ENCODE assay signal across 8 mouse cellular contexts in the genomic region with DNA sequence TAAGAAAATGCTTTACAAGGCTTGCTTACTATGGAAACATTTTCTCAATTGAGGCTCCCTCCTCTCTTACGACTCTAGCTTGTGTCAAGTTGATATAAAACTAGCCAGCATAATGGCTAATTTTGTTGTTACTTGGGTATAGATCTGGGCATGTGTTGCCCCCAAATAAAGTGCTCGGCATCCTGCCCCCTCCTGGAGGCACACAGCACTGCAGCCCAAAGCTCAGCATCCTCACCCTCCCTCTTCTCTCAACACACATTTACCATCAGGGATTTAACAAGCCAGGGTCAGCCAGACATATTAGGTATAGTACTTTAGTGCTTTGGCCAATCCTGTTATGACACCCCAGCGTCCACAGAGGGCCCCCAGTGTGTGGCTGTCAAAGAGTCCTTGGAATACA. TPM values are rescaled to one million over a fixed set of nuclear protein-coding genes. Genes with fewer than 3 reads are reported as not detected.
DNase-seq lines count a peak whose midpoint lies in the region; ATAC-seq and TF ChIP-seq lines count a peak whose summit lies in the region.

No protein-coding gene starts in this region.

- peaks cover 4% of the 10 kb centered on the region; the same call in 1 of the 2 replicates for H3K36me3 ChIP-seq in kidney, postnatal 0 days (ENCODE audit: insufficient read depth, low read length)
- peaks cover 22% of the 10 kb centered on the region for H3K36me3 ChIP-seq in C2C12 (ENCODE audit: control insufficient read depth, insufficient read depth)
- peaks cover 9% of the 10 kb centered on the region; the same call in 1 of the 2 replicates for H3K36me3 ChIP-seq in liver, postnatal 0 days (replicated peaks; ENCODE audit: insufficient read depth, low read length)

- no peak overlapping the region for H3K4me2 ChIP-seq in kidney, postnatal 0 days (ENCODE audit: low read length)
- no peak overlapping the region for H3K4me2 ChIP-seq in liver, postnatal 0 days (ENCODE audit: low read depth, low read length)

- H3K9me3 ChIP-seq in kidney, postnatal 0 days (replicated peaks; ENCODE audit: low read length), result no peaks in the 10 kb centered on the region
- H3K9me3 ChIP-seq in liver, postnatal 0 days (ENCODE audit: low read length), result no peaks in the 10 kb centered on the region

- H3K9ac ChIP-seq in kidney, postnatal 0 days (ENCODE audit: low read depth, low read length), result no peak overlapping the region
- H3K9ac ChIP-seq in liver, postnatal 0 days (replicated peaks), result no peak overlapping the region

- no peak for ATAC-seq in CD4-positive, CD25-positive, alpha-beta regulatory T cell, adult 4 months
- no peak for ATAC-seq in kidney, postnatal 0 days (replicated peaks; ENCODE audit: low FRiP score, low read depth)
- ATAC-seq in liver, postnatal 0 days, result no peak

- TF ChIP-seq EP300 in liver, postnatal 0 days (IDR thresholded peaks at IDR 0.05; ENCODE audit: low read depth), result no peak

- no peaks in the 10 kb centered on the region for H3K79me3 ChIP-seq in C2C12 (ENCODE audit: low read depth)

- H3K79me2 ChIP-seq in C2C12 (ENCODE audit: control insufficient read depth, insufficient read depth), result no peaks in the 10 kb centered on the region

- 44% methylated on average over 3 of the region's 3 CpGs for WGBS in kidney, postnatal 0 days
- 39% methylated on average over 3 of the region's 3 CpGs for WGBS in liver, postnatal 0 days (ENCODE audit: insufficient replicate concordance)

- H3K27ac ChIP-seq in kidney, postnatal 0 days, result no peak overlapping the region
- H3K27ac ChIP-seq in liver, postnatal 0 days (ENCODE audit: low read depth), result no peak overlapping the region

- peak; percentile 60 for TF ChIP-seq CTCF in kidney, postnatal 0 days (IDR thresholded peaks at IDR 0.05; ENCODE audit: low read depth)
- peak; percentile 12 for TF ChIP-seq CTCF in C2C12 (IDR thresholded peaks at IDR 0.05; ENCODE audit: control insufficient read depth, insufficient read depth, insufficient read length)
- TF ChIP-seq CTCF in liver, postnatal 0 days (IDR thresholded peaks at IDR 0.05; ENCODE audit: low read depth), result peak; percentile 57

- H3K4me1 ChIP-seq in kidney, postnatal 0 days (replicated peaks; ENCODE audit: insufficient read depth, low read length), result no peaks in the 10 kb centered on the region
- no peaks in the 10 kb centered on the region for H3K4me1 ChIP-seq in liver, postnatal 0 days (ENCODE audit: insufficient read depth)

- no peak overlapping the region for H3K4me3 ChIP-seq in kidney, postnatal 0 days (replicated peaks; ENCODE audit: low read depth, low read length)
- H3K4me3 ChIP-seq in C2C12 (ENCODE audit: insufficient read depth, poor library complexity, severe bottlenecking), result no peak overlapping the region
- no peak overlapping the region for H3K4me3 ChIP-seq in liver, postnatal 0 days (ENCODE audit: low read depth, low read length)

- H3K27me3 ChIP-seq in kidney, postnatal 0 days (ENCODE audit: insufficient read depth, low read length), result no peaks in the 10 kb centered on the region
- H3K27me3 ChIP-seq in C2C12 (ENCODE audit: control insufficient read depth, insufficient read depth, insufficient read length), result no peaks in the 10 kb centered on the region
- H3K27me3 ChIP-seq in liver, postnatal 0 days (ENCODE audit: insufficient read depth, low read length), result peaks cover 19% of the 10 kb centered on the region

- H3ac ChIP-seq in C2C12 (ENCODE audit: control insufficient read depth, insufficient read length, low read depth), result no peak overlapping the region

- peak; percentile 51 for DNase-seq in CD4-positive, CD25-positive, alpha-beta regulatory T cell, adult 2 months (ENCODE audit: low read depth, low spot score)
- DNase-seq in kidney, postnatal 0 days (ENCODE audit: low spot score), result no peak
- DNase-seq in kidney, adult 8-10 months, result no peak
- DNase-seq in liver, postnatal 0 days, result no peak
- no peak for DNase-seq in adrenal gland, adult 2 months
- DNase-seq in heart, adult 11 months, result no peak

TF ChIP-seq in C2C12, 6 proteins besides CTCF, POLR2A, EP300 and RAD21:
- TF ChIP-seq USF1 (IDR thresholded peaks at IDR 0.05; ENCODE audit: low read depth), result no peak
- no peak for TF ChIP-seq MYOG (IDR thresholded peaks at IDR 0.05; ENCODE audit: control insufficient read depth, extremely low read depth, insufficient read length)
- TF ChIP-seq MYOD1 (IDR thresholded peaks at IDR 0.05; ENCODE audit: control insufficient read depth, insufficient read length, low read depth), result no peak
- no peak for TF ChIP-seq MAX (IDR thresholded peaks at IDR 0.05)
- no peak for TF ChIP-seq FOSL1 (IDR thresholded peaks at IDR 0.05; ENCODE audit: insufficient read depth, low read length, poor library complexity, severe bottlenecking)
- no peak for TF ChIP-seq CEBPB (IDR thresholded peaks at IDR 0.05; ENCODE audit: low read depth)

RNA-seq across cellular contexts. Expression of a gene that starts 17.2 kb away (rescaled TPM):
- not detected for polyA plus RNA-seq in CD4-positive, CD25-positive, alpha-beta regulatory T cell, adult 4 months (2017; shearing (Covaris generic))
- polyA plus RNA-seq in kidney, postnatal 0 days (2015; fragmentation: Nextera tagmentation; extraction: Ambion mirVana), result 2.8 and 3.0 TPM in 2 replicates
- not detected for polyA plus RNA-seq in C2C12 (2012; fragmentation: generic; extraction: Trizol)
- 0.34 and 0.44 TPM in 2 replicates for polyA plus RNA-seq in liver, postnatal 0 days (2015; fragmentation: Nextera tagmentation; extraction: Ambion mirVana)
- under 1 TPM; 0.21 to 0.23 TPM for total RNA-seq in adrenal gland, adult 2 months (2021)
- 0.47 and 0.76 TPM in 2 replicates for polyA plus RNA-seq in adrenal gland, adult 2 months (2012; rRNA removed)

RNA-seq across cellular contexts. Expression of a gene that starts 39.3 kb away (rescaled TPM):
- 10 to 100 TPM; 34.0 to 37.4 TPM for polyA plus RNA-seq in CD4-positive, CD25-positive, alpha-beta regulatory T cell, adult 4 months (2017; shearing (Covaris generic))
- 12.1 and 14.1 TPM in 2 replicates for polyA plus RNA-seq in kidney, postnatal 0 days (2015; fragmentation: Nextera tagmentation; extraction: Ambion mirVana)
- polyA plus RNA-seq in C2C12 (2012; fragmentation: generic; extraction: Trizol), result 34.3 TPM
- polyA plus RNA-seq in liver, postnatal 0 days (2015; fragmentation: Nextera tagmentation; extraction: Ambion mirVana), result 14.9 and 17.1 TPM in 2 replicates
- 10 to 100 TPM; 37.8 to 38.1 TPM for total RNA-seq in adrenal gland, adult 2 months (2021)
- polyA plus RNA-seq in adrenal gland, adult 2 months (2012; rRNA removed), result 14.3 and 20.4 TPM in 2 replicates

RNA-seq across cellular contexts. Expression of a gene that starts 41.7 kb away (rescaled TPM):
- 10 to 100 TPM; 42.8 to 56.3 TPM for polyA plus RNA-seq in CD4-positive, CD25-positive, alpha-beta regulatory T cell, adult 4 months (2017; shearing (Covaris generic))
- 38.8 and 42.9 TPM in 2 replicates for polyA plus RNA-seq in kidney, postnatal 0 days (2015; fragmentation: Nextera tagmentation; extraction: Ambion mirVana)
- 24.8 TPM for polyA plus RNA-seq in C2C12 (2012; fragmentation: generic; extraction: Trizol)
- polyA plus RNA-seq in liver, postnatal 0 days (2015; fragmentation: Nextera tagmentation; extraction: Ambion mirVana), result 15.5 and 16.5 TPM in 2 replicates
- 10 to 100 TPM; 45.1 to 55.6 TPM for total RNA-seq in adrenal gland, adult 2 months (2021)
- polyA plus RNA-seq in adrenal gland, adult 2 months (2012; rRNA removed), result 16.2 and 19.7 TPM in 2 replicates

RNA-seq across cellular contexts. Expression of a gene that starts 52.7 kb away (rescaled TPM):
- not detected for polyA plus RNA-seq in CD4-positive, CD25-positive, alpha-beta regulatory T cell, adult 4 months (2017; shearing (Covaris generic))
- not detected in 2 replicates for polyA plus RNA-seq in kidney, postnatal 0 days (2015; fragmentation: Nextera tagmentation; extraction: Ambion mirVana)
- polyA plus RNA-seq in C2C12 (2012; fragmentation: generic; extraction: Trizol), result not detected
- polyA plus RNA-seq in liver, postnatal 0 days (2015; fragmentation: Nextera tagmentation; extraction: Ambion mirVana), result not detected in 2 replicates
- not detected for total RNA-seq in adrenal gland, adult 2 months (2021)
- polyA plus RNA-seq in adrenal gland, adult 2 months (2012; rRNA removed), result not detected in 2 replicates
